Mouse (Mus musculus) ES-E14 (cell line): ENCODE data around the gene Aimp2. TPM values are rescaled to one million over a fixed set of nuclear protein-coding genes. Genes with fewer than 3 reads are reported as not detected.
A peak's percentile ranks its signal among the peaks of the same experiment; 100 is the strongest.

ENCODE experiments used
- DNase-seq: peaks from one replicate; pipeline ENCODE4 v3.0.0-alpha.2; 2013; ENCODE audit warnings: low read depth, low spot score
- H3K27ac ChIP-seq: 2 replicates; pipeline ENCODE4 v1.5.1; 2012; ENCODE audit warnings: low read depth, mild to moderate bottlenecking, low read length, moderate library complexity, mixed read lengths; ENCODE audit not compliant: poor library complexity, insufficient read depth, severe bottlenecking
- H3K36me3 ChIP-seq: 2 replicates; pipeline ENCODE4 v1.6.1; 2012; ENCODE audit warnings: mild to moderate bottlenecking, low read length, moderate library complexity, mixed read lengths; ENCODE audit not compliant: control insufficient read depth, poor library complexity, insufficient read depth, severe bottlenecking
- H3K4me1 ChIP-seq, 2 experiments: fragments of 150-350 bp in 1 of 2; sonication (generic) in 1 of 2; 2 replicates each; pipeline ENCODE4 v1.6.1; 2012; ENCODE audit warnings: low read length in 2 of 2, mild to moderate bottlenecking in 1 of 2, mixed read lengths in 1 of 2; ENCODE audit not compliant: control insufficient read depth in 2 of 2, insufficient read depth in 2 of 2, poor library complexity in 1 of 2
- H3K4me3 ChIP-seq, 2 experiments: fragments of 150-350 bp in 1 of 2; sonication (generic) in 1 of 2; 2 replicates each; pipeline ENCODE4 v1.5.1; 2012; ENCODE audit warnings: low read length in 2 of 2, low read depth in 1 of 2, mild to moderate bottlenecking in 1 of 2, mixed read lengths in 1 of 2; ENCODE audit not compliant: insufficient read depth in 1 of 2, poor library complexity in 1 of 2, severe bottlenecking in 1 of 2
- H3K9ac ChIP-seq: 2 replicates; pipeline ENCODE4 v1.6.1; 2012; ENCODE audit warnings: low read depth, mild to moderate bottlenecking, low read length, mixed read lengths; ENCODE audit not compliant: poor library complexity, insufficient read depth, severe bottlenecking
- H3K9me3 ChIP-seq: fragments of 150-350 bp; sonication (generic); 2 replicates; pipeline ENCODE4 v1.6.1; 2012; ENCODE audit warnings: low read depth, mild to moderate bottlenecking, low read length; ENCODE audit not compliant: control insufficient read depth, insufficient read depth
- CHD2 ChIP-seq: IDR thresholded peaks from 2 replicates; pipeline ENCODE4 v1.6.1; 2014; ENCODE audit warnings: mild to moderate bottlenecking, low read depth, low read length, inconsistent platforms
- HCFC1 ChIP-seq: IDR thresholded peaks from 2 replicates; pipeline ENCODE4 v1.6.1; 2012; ENCODE audit warnings: low read length, inconsistent platforms, borderline replicate concordance; ENCODE audit not compliant: insufficient read depth
- MAFK ChIP-seq: IDR thresholded peaks from 2 replicates; pipeline ENCODE4 v1.6.1; 2014; ENCODE audit warnings: mild to moderate bottlenecking, low read depth, low read length, inconsistent platforms; ENCODE audit not compliant: insufficient read depth
- ZC3H11A ChIP-seq: IDR thresholded peaks from 2 replicates; pipeline ENCODE4 v1.6.1; 2012; ENCODE audit warnings: low read depth, mild to moderate bottlenecking, inconsistent platforms, low read length, borderline replicate concordance
- ZNF384 ChIP-seq: IDR thresholded peaks from 2 replicates; pipeline ENCODE4 v1.6.1; 2012; ENCODE audit warnings: low read depth, low read length, inconsistent platforms
- in situ Hi-C, 2 experiments: fragments of 600-800 bp; cut with MboI; formaldehyde crosslinking; loops; one replicate each; pipeline ENCODE4 v1.15.1; 2025; ENCODE audit warnings: low sequenced_read_pairs in 2 of 2, inconsistent platforms in 1 of 2; ENCODE audit not compliant: unreplicated experiment in 2 of 2
- total RNA-seq: library from RNA; depleted of rRNA; stranded (reverse); fragments of 300-350 nt; gene quantifications from 2 replicates; pipeline ENCODE4 v1.2.3, GENCODE M21; 2012; rRNA removed

Gene Aimp2
- total RNA-seq = 90.8 and 100 TPM in 2 replicates

DNA sequence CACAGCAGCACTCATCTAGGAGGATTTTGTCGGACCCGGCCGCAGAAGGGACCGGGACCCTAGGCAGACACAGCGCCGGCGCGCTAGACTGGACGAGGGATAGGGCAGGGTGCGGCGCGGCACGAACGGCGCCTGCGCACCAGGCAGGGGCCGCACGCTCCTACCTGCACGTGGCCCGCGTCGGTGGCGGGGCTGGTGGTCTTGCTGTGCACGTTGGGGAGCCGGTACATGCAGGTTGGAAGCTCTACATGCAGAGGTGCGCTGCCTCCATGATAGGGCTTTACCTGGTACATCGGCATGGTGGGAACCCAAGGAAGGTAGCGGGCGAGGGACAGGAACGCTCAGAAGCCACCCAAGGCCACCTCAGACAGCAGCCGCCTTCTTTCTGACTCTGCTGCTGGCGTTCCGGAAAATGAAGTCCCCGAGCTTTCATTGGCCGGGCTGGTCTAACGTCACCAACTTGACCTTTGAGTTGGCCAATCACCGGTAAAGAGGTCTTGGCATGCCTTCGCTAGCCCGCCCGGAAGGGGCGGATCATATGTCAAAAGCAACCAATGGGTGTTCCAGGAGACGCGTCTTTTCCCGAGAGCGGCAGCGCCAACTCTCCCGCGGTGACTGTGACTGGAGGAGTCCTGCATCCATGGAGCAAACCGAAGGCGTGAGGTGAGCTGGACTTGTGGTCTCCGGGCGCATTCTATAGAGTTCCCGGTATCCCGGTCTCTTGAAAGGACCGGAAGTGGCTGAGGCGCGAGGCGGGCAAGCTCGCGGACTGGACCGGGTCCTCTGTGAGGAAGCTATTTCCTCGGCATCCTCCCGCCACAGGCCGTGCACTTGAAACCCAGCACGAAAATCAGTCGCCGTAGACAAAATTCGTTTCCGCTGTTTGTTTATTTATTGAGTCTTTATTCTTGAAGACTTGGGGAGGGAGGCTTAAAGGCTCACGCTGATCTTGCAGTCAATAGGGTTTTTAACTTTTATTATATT is at the start of gene Aimp2, which contains the start of gene Pms2:
Gene Aimp2, minus strand, starts transcription at position 431 of the 984 bp plus-strand sequence.
Gene Pms2, plus strand, starts transcription at position 548 of the 984 bp plus-strand sequence.
- DNase-seq = peak; percentile 97
- H3K4me3 ChIP-seq = peak within 1 kb of the TSS; percentile 83 to 96
- peaks cover 0 to 2% of the 10 kb centered on the region in 2 experiments; a peak in 1 of 4 replicates for H3K4me1 ChIP-seq
- H3K9ac ChIP-seq = peak within 1 kb of the TSS; percentile 83
- no peaks in the 10 kb centered on the region for H3K9me3 ChIP-seq
- in situ Hi-C loops = no loop called here
- peaks cover 23% of the 10 kb centered on the region for H3K36me3 ChIP-seq
- 0 out of 2 replicates have a peak within 1 kb of the TSS, but pooled peaks have one; percentile 30 for H3K27ac ChIP-seq
- no peak for TF ChIP-seq ZNF384
- peak; percentile 53; the same call in 1 of the 2 replicates for TF ChIP-seq HCFC1
- peak; percentile 79 for TF ChIP-seq CHD2
- 0 out of 2 replicates have a peak, but pooled peaks have one; percentile 19 for TF ChIP-seq MAFK
- no peak for TF ChIP-seq ZC3H11A

DNA sequence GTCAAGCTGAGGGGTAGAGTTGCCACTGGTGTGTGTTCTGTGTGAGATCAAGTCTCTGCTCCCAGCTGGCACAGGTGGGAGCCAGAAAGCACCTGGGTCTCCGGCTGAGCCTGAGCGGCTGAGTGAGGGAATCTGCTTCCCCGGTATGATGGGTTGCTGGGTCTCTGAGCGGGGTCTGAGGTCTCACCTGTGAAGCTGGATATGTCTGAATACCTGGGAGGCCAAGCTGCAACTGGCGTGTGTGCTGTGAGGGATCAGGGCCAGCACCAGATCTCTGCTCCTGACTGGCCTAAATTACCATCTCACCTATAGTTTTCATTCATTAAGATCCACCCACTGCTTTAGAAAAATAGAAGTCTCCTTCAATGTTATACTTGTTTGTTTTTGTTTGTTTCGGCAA is 47.5 kb upstream of the Aimp2 start:
- Histone ChIP-seq H3K4me1 (no peaks in the 10 kb centered on the region), H3K9ac (no peak overlapping the region), H3K27ac (no peak overlapping the region), H3K4me3 (no peak overlapping the region), H3K9me3 (no peaks in the 10 kb centered on the region), H3K36me3 (no peaks in the 10 kb centered on the region)
- in situ Hi-C loops = no loop called here
- TF ChIP-seq HCFC1 (no peak), ZC3H11A (no peak), MAFK (no peak), ZNF384 (no peak), CHD2 (no peak)
- no peak for DNase-seq

DNA sequence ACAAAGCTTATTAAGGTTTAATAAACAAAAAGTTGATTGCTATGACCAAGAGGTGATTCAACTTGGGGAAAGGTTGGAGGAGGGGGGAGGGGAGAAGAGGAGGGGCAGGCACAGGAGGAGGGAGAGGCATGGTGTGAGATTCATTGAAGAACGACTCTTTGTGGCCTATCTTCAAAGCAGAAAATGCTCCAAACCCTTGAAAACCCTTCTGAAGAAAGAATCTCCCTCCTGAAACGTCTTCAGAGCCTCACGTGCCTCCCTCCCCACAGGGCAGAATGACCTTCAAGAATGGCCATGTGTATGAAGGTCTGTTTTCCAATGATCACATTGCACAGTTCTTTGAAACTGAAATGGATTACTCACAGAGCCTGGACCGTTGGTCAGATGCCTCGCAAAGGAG is 40.4 kb upstream of the Aimp2 start:
- no peak for TF ChIP-seq ZC3H11A
- TF ChIP-seq CHD2 = no peak
- TF ChIP-seq HCFC1 = no peak
- TF ChIP-seq ZNF384 = no peak
- TF ChIP-seq MAFK = no peak
- no peak overlapping the region for H3K4me3 ChIP-seq
- no peaks in the 10 kb centered on the region for H3K36me3 ChIP-seq
- no peak overlapping the region for H3K27ac ChIP-seq
- DNase-seq = no peak
- no peak overlapping the region for H3K9ac ChIP-seq
- no peaks in the 10 kb centered on the region for H3K9me3 ChIP-seq
- in situ Hi-C loops = no loop called here
- 0 out of 4 replicates have a peak, but pooled peaks cover 0 to 2% of the 10 kb centered on the region in 2 experiments for H3K4me1 ChIP-seq

DNA sequence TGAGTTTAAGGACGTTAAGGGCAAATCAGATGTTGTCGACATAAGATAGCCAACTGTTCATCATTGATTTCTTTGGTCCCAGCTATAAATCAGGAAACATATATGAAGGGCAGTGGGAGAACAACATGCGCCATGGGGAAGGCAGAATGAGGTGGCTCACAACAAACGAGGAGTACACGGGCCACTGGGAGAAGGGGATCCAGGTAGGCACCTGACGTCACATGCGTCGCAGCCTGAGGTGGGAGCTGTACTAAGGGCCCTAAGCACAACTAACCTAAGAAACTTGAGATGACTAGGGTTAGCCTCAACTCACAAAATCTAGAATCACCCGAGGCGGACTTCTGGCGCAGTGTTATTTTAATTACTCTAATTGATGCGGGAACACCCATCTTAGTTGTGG is 38.7 kb upstream of the Aimp2 start:
- Histone ChIP-seq H3K9ac (no peak overlapping the region; the same call in 1 of the 2 replicates), H3K4me1 (0 out of 4 replicates have a peak, but pooled peaks cover 0 to 2% of the 10 kb centered on the region in 2 experiments), H3K36me3 (no peaks in the 10 kb centered on the region), H3K27ac (no peak overlapping the region), H3K4me3 (no peak overlapping the region), H3K9me3 (no peaks in the 10 kb centered on the region)
- in situ Hi-C loops = no loop called here
- TF ChIP-seq MAFK (no peak), ZC3H11A (no peak), CHD2 (no peak), ZNF384 (no peak), HCFC1 (no peak)
- DNase-seq = no peak
